Mouse (Mus musculus): ENCODE data around the gene Afg3l1.
"Not testable (repeated sequence)": the region's sequence is repeated elsewhere in the genome, so short reads cannot be mapped to it uniquely, and the experiment has no call there.

Gene Afg3l1

DNA sequence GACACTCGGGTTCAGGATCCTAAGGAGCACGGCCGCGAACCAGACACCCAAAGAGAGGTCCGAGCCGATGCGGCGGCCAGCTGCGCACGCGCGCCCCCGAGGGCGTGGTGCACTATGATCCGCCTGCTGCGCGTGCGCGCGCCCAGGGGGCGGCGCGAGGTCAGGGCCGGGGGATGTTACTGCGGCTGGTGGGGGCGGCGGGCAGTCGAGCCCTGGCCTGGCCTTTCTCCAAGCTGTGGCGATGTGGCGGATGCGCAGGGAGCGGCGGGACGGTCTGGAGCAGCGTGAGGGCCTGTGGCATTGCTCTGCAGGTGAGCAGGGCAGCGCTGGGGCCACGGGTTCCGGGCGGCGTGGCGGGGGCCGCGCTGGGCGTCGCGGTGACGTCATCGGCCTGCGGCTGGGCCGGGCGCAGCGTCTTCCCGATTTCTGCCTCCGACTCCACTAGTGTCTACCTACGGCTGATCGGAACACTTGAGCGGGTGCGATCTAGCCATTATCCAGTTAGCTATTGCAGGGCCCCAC is at the start of gene Afg3l1:
Gene Afg3l1, plus strand, starts transcription at position 167 of the 522 bp plus-strand sequence.
- DNase-seq = peak; percentile 95

DNA sequence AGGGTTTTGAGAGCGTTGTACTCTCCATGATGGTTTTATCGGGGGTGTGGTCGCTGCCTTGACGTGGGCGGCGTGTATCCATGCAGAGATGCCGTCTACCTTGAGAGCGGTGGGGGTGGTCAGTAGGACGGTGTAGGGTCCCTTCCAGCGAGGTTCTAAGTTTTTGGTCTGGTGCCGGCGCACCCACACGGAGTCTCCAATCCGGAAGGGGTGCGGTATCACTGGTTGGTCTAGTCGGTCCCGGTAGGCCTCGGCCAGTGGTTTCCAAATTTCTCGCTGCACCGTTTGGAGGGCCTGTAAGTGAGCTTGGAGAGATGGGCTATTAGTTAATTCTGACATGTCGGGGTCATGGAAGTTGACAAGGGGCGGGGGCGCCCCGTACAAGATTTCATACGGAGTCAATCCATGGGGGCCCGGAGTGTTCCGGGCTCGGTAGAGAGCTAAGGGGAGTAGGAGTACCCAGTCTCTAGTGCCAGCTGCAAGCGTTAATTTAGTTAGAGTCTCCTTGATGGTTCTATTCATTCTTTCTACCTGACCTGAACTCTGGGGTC is 49.3 kb upstream of the Afg3l1 start:
- no peak for DNase-seq

DNA sequence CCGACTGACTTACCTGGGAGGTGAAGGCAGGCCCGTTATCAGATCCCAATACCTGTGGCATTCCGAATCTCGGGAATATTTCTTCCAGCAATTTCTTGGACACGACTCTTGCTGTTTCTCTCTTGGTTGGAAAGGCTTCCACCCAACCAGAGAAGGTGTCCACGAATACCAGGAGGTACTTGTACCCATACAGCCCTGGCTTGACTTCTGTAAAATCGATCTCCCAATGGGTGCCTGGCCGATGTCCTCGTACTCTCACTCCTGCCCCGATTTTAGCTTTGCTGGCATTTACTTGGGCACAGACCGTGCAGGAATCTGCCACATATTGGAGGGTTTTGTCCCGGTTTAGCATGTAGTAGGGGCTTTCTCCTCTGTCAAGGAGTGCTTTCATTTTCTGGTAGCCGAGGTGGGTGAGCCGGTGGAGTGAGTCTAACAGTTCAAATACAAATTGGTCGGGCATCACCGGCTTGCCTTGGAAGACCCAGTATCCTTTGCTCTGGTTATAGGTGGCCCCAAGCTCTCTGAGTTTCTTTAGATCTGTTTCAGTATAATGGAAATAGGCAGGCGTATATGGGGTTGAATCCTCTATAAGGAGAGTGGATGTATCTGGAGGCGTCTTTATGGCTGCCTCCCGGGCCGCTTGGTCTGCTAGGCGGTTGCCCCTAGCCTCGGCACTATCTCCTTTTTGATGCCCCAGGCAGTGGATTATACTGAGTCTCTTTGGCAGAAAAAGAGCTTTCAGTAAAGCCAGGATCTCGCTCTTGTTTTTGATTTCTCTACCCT is 48.6 kb upstream of the Afg3l1 start:
- no peak for DNase-seq

DNA sequence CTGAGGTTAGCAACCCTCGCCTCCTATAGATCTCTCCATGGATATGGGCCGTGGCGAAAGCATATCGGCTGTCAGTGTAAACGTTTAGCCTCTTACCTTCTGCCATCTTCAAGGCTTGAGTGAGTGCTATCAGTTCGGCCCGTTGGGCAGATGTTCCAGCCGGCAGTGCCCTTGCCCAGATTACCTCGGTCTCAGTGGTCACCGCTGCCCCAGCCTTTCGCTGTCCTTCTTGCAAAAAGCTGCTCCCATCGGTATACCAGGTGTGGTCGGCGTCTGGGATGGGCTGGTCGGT is 48.0 kb upstream of the Afg3l1 start:
- not testable (repeated sequence) for DNase-seq

DNA sequence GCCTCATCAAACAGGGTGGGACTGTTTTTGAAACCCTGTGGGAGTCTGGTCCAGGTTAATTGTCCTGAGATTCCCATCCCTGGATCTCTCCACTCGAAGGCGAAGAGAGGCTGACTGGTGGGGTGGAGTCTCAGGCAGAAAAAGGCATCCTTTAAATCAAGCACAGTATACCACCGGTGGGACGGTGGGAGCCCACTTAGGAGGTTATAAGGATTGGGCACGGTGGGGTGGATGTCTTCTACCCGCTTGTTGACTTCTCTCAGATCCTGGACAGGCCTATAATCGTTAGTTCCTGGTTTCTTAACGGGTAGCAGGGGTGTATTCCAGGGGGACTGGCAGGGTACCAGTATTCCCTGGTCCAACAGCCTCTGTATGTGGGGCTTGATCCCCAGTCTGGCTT is 46.8 kb upstream of the Afg3l1 start:
- not testable (repeated sequence) for DNase-seq

DNA sequence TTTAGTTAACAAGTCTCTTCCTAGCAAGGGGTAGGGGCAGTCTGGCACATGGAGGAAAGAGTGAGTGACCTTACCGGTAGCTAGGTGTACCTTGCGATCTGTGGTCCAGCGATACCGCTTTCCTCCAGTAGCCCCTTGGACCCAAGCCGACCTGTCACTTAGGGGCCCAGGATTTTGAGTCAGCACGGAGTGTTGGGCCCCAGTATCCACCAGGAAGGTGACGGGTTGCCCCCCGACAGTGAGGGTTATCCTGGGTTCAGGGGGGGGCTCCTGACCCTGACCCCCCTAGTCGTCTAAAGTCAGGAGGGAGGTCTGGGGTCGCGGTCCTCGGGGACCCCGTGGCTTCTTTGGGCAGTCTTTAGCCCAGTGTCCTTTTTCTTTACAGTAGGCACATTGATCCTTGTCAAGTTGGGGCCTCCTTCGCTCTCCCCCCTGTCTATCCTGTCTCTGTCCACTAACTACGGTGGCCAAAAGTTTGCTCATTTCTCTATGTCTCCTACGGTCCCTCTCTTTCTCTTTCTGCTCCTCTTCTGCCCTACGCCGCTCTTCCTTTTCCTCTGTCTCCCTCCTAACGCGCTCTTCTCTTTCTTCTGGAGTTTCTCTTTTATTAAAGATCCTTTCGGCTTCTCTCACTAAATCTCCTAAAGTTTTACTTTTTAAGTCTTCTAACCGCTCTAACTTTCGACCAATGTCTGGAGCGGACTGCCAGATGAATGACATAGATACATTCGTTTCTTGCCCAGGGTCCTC is 45.9 kb upstream of the Afg3l1 start:
- no peak for DNase-seq

DNA sequence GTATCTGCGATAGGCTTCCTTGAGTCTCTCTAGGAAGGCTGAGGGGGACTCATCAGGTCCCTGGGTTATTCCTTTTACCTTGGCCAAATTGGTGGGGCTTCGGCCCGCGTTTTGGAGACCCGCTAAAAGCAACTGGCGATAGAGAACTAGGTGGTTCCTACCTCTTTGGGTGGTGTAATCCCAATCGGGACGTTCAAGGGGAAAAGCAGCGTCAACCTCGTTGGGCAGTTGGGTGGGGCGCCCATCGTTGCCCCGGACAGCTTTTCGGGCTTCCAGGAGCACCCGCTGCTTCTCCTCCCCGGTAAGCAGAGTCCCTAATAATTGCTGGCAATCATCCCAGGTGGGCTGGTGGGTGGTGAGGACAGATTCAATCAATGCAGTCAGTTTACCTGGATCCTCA is 45.3 kb upstream of the Afg3l1 start:
- DNase-seq = no peak

DNA sequence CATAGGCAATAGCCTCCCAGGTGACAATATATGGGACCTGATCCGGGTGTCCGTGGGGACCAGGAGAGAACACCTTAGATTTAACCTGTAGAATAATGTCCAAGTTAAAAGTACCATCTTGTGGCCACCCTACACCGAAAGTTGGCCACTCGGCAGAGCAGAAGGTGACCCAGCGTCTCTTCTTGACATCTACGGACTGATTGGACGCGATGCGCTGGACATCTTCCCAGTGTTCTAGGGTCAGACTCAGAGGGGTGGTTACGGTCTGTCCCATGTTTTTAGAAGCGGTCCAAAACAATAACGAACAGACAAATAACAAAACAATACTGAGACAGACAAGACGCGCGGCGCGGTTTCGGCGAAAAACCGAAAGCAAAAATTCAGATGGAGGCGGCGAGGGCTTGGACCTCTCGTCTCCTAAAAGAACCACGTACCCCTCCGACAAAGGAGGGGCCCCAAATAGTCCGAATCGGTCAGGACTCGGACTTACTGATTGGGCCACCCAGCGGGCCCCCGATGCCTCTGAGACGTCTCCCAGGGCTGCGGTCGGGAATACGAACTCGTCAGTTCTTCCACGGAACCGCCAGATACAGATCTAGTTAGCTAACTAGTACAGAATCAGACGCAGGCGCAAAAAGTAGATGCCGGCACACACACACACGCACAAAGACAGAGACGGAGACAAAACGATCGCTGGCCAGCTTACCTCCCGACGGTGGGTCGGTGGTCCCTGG is 44.3 kb upstream of the Afg3l1 start:
- DNase-seq = not testable (repeated sequence)

DNA sequence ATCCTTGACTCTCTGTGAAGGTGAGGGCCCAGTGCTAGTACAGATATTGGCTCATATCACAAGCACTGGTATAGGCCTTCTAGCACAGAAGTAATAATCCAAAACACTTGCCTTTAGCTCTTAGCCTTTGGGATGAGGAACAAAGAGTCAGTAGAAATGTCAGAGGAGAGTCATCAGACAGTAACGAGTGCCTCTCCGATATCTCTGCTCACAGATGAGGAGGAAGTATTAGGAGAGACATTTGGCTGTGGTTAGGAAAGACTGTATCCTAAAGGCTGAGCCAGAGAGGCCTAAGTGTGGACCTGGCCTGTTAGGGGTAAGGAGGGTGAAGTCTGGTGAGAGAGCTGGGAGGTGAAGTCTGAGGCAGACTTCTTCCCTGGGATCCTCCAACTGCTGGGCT is 35.9 kb upstream of the Afg3l1 start:
- no peak for DNase-seq

DNA sequence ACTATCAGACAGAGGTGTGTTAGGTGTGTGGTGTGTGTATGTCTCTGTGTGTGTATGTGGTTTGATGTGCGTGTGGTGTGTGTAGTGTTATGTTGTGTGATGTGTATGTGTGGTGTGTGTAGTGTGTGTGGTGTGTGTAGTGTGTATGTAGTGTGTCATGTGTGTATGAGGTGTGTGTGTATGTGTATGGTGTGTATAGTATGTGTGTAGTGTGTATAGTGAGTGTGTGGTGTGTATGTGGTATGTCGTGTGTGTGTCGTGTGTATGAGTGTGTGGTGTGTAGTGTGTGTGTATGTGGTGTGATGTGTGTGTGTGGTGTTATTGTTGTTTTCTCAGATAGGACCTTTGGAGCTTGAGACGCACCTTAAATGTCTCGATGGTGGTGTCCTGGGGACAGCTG is 35.4 kb upstream of the Afg3l1 start:
- no peak for DNase-seq

DNA sequence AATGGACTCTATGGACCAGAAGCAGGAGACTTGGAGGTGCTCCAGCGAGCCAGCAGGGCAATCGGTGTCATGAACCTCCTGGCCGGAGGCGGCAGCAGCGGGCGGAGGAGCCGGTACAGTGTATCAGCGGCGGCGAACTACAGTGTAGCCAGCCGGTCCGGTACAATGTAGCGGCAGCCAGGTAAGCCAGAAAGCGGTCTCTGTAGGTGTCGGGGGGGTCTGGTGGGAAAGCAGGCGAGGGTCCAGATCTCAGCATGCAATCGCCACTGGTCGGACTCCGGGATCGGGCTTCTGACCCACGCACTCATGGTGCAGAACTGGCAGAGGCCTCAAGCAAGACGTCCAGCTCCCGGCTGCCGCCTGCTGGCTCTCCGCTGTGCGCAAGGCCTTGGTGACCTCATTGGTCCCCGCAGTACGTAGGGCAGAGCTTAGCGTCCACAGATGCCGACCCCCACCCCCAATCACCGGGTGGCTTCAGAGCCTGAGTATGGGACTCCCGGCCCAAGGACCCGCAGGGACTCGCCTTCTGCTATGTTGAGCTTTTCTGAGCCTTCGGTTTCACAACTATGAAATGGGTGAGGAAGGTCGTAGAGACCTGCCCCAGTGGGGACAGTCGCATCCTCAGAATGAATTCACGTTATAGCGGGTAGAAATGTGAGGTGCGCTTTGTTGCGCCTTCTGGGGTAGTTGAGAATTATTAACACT is 34.7 kb upstream of the Afg3l1 start:
- DNase-seq = peak; percentile 98 to 100

DNA sequence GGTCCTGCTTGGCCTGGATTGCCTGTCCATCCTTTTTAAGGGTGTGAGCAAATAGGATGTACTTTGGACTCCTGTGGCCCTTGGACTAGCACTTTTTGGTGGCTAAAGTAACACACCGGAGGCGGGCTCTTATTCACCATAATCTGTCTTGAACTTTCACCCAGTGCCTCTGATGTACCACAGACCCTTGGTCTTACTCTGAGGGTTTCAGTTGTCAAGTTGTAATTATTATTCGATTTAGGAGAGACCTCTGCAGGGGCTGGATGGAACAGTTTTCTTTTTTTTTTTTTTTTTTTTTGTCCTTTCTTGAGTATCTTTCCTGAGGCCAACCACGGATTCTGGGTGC is 34.2 kb upstream of the Afg3l1 start:
- no peak for DNase-seq

DNA sequence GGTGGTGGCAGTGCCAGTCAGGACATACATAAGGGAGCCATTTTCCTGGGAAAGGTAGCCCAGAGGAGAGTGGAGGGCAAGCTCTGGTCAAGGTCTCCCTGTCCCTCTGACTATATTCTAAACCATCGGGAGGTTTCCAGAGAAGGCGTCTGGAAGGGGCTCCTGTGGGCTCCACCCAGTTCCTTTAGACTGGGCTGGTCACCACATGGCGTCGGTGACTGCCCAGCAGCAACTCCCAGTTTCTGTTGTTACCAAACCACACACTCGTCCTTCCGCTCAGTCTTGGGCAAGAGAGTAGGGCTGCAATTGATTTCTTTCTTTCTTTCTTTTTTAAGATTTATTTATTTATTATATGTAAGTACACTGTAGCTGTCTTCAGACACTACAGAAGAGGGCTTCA is 33.6 kb upstream of the Afg3l1 start:
- DNase-seq = no peak

DNA sequence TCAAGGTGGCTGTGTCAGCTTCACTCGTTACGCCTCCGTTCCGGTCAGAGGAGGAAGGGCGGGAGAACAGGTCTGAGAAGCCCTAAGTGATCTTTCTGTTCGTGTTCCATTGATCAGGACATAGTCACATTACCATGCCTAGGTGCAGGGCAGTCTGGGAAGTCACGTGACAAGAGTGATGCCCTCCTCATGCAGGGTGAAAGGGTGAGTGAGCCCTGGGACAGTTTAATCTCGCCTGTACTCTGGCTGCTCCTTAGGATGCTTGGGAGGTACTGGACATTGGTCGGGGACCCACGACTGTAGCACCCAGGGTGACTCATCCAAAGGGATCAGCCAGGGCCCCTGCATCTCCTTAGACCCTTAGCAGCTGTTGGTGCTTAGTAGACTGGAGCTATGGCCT is 31.7 kb upstream of the Afg3l1 start:
- DNase-seq = no peak

DNA sequence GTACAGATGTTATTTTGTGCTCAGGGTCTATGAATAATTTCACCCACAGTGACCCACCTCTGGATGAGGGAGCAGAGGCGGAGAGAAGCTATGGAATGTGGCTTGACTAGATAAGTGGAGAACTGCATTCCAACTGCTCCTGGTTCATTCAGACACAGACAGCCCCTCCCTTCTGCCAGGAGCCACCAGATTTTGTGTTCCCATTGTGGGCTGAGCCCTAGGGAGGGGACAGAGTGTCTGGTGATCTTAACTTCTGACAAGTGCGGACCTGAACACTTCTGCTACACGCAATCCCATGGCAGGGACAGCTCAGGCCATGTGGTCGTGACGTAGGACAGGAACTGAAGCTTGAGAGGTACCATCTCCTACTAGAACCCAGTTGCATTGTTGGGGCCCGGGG is 30.9 kb upstream of the Afg3l1 start:
- DNase-seq = no peak

DNA sequence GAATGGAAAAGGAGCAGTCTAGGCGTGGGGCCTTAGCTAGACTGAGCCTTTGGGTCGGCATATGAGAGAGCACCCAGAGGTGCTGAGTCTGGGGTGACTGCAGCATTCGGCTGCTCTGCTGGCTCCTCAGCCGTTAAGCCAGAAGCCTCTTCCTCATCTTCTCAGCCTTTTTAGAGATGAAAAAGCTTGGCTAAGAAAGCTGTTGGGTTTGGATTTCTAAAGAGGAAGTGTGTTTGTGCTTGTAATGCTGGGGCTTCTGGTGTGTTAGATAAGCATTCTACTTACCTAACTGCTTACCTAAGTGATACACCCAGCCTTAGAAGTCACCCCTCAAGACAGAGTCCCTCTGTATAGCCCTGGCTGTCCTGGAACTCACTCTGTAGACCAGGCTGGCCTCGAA is 26.9 kb upstream of the Afg3l1 start:
- DNase-seq = no peak

DNA sequence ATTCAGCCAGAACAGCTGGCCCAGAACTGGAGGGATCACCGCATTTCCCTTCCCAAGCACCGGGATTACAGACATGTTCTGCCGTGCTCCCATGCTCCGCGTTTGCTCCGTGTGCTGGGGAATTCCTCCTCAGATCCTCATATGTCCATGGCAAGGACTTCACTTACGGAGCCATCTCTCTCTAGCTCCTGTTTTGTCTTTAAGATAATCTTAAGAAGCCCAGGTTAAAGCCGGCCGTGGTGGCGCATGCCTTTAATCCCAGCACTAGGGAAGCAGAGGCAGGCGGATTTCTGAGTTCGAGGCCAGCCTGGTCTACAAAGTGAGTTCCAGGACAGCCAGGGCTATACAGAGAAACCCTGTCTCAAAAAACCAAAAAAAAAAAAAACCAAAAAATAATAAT is 26.0 kb upstream of the Afg3l1 start:
- DNase-seq = not testable (repeated sequence)

DNA sequence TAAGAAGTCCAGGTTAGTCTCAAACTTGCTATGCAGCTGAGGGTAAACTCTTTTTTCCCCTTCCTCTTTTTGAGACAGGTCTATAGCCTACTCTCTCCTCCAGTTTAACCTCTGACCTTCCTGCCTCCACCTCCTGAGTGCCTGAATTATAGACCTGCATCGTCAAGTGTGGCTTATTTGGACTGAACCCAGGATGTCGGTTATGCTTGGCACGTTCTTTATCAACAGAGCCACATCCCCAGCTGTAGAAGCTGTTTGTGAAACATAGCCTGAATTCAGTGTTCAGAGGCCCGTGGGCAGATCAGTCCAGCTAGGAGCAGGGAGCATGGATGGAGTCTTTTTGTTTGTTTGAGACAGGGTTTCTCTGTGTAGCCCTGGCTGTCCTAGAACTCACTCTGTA is 25.6 kb upstream of the Afg3l1 start:
- no peak for DNase-seq

DNA sequence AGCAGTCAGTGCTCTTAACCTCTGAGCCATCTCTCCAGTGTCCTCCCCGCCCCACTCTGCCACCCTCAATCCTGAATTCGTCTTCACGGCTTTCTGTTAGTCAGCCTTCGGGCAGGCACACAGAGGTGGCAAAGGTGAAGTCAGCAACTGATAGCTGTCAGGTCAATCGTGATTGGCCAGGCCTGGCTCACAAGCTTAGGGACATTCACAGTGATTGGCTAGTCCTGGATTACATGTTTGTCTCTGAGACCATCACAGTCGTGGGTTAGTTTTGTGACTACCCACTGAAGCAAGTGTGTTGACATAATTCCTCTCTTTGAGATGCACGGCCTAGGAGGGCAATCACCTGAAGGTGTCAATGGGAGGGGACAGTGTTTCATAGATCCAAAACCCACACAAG is 24.4 kb upstream of the Afg3l1 start:
- no peak for DNase-seq

DNA sequence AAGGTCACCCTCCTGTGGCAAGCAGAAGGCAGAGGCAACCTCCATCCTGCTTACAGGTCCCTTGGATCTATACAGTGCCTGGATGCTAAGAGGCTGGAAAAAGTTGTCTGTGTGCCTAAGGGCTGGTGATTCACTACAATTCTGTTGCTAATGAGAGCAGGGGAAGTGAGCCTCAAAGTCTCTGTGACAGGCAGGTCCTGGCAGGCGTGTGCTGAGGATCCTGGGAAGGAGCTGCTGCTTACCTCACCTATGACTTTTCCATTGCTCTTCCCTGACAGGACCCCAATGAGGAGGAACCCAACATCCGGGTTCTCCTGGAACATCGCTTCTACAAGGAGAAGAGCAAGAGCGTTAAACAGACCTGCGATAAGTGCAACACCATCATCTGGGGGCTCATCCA is 23.8 kb upstream of the Afg3l1 start:
- DNase-seq = no peak

DNA sequence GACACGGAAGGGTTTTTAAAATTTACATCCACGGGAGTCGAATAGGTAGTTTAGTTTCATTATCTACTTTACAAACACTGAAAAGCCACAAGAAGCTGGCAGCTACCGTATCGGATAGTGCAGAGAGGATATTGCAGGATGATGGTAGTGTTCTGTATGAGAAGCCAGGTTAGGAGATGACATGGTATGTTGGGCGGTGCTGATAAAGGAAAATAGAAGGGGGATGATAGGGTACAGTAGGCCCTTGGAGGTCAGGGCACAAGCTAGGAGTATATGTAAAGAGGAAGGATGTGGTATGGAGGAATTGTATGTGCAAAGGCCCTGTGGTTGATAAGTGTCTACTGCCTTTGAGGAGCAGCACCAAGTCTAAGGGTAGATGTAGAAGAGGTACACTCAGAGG is 23.1 kb upstream of the Afg3l1 start:
- DNase-seq = no peak

DNA sequence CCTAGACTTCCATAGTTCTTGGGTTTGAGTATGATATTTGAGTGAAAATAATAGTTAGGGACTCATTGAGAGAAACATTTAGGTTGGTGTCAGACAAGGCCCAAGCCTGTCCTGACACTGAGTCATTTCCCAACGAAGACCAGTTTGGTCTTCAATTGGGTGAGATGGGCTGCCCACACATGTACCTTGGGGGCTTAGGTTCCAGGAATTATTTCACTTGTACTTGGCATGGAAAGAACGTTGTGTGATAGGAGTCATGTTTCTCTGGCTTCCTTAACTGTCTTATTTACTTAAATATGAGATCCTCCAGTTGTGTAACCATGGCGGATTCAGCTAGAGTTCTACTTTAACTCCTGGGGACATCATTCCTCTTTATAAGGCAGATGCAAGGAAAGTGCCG is 14.1 kb upstream of the Afg3l1 start:
- DNase-seq = no peak

DNA sequence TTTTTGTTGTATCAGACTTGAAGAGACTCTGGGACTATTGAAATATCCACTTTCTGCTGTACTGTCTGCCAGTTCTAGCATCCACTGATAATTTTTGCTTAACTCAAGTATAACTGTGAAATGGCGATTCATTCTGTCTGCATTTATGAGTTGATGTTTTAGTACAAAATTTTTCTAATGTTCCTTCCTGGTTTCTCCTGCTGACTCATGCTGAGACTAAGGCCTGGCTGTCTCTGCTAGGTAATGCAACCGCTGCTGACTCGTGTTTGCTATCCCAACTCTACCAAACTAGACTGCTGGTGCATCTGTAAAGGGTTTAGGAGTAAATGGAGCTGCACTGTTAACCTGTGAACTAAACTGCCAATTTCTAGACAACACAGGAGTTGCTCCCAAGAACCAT is 10.2 kb upstream of the Afg3l1 start:
- no peak for DNase-seq

Measured in cerebellum, postnatal 36 days (tissue).